Mouse (Mus musculus): Measurements from ENCODE around the gene Syndig1l.
A peak's percentile ranks its signal among the peaks of the same experiment; 100 is the strongest.

Gene Syndig1l

GRCm38 (mm10) chr12:84671646-84672045 lies 27.0 kb downstream of the Syndig1l start:
- DNase-seq: no peak

- no peak for DNase-seq
Measured at GRCm38 (mm10) chr12:84670555-84670954, 28.1 kb downstream of the Syndig1l start.

- DNase-seq: peak; percentile 31
Measured at GRCm38 (mm10) chr12:84653912-84654311, 44.7 kb downstream of the Syndig1l start.

- no peak for DNase-seq
Measured at GRCm38 (mm10) chr12:84650234-84650633, 48.4 kb downstream of the Syndig1l start.

GRCm38 (mm10) chr12:84640654-84641053 lies 58.0 kb downstream of the Syndig1l start, which contains the start of gene Vrtn:
Vrtn (plus strand) TSS chr12:84641019.
- DNase-seq: no peak

- DNase-seq: no peak
Measured at GRCm38 (mm10) chr12:84640253-84640652, 58.4 kb downstream of the Syndig1l start.

GRCm38 (mm10) chr12:84631867-84632266 lies 66.8 kb downstream of the Syndig1l start:
- no peak for DNase-seq

Data from cerebellum, adult 11-12 months (tissue).